Mouse (Mus musculus): ENCODE measurements around the gene Ppp4c. TPM values are rescaled to one million over a fixed set of nuclear protein-coding genes. Genes with fewer than 3 reads are reported as not detected.

The Ppp4c gene
- total RNA-seq (2021): 10 to 100 TPM; 56.2 to 64.6 TPM
- long read RNA-seq, transcript Ppp4c-201 (9 exons, 1,359 nt): major isoform, 51 of 84 reads
- long read RNA-seq, transcript Ppp4c-211 (8 exons, 1,400 nt): minor isoform, 17 of 84 reads
- long read RNA-seq, partial matches to known transcripts: 1 of 84 reads
- long read RNA-seq, other reads (novel, unspliced or antisense): 13 of 84 reads

GRCm38 (mm10) chr7:126791851-126792720 is at the start of gene Ppp4c:
Gene Ppp4c (minus strand): TSS chr7:126792496.
- DNase-seq (ENCODE audit: low spot score in 2 of 2): peak; percentile 96

GRCm38 (mm10) chr7:126833294-126833693 is 41.0 kb upstream of the Ppp4c start:
- DNase-seq (ENCODE audit: low spot score in 2 of 2): no peak

DNA sequence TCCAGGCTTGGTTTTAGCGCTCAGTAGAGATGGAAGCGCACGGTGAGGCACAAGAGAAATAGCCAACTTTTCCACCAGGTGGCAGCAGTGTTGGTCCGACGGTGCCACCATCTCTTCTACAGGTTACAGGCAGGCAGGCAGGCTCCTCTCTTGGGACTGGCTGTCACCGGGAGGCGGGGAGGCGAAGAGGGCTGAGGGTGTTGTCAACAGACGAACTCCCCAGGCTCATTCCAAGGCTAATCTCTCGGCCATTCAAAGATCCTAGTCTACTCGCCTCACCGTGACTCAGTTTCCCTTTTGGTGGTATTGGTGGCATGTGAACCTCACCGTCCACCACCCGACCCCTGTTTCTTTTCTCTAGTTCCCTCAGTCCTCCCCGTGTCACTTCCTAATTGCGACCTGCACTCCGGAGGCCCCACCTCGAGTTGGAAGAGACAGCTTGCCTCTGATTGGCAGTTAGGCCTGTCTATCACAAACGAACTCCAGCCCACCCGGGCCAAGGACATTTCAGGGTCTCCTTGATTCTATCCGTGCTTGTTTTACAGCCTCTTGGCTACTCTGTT is 39.8 kb upstream of the Ppp4c start:
- DNase-seq (ENCODE audit: low spot score in 2 of 2): peak; percentile 84 to 85

- DNase-seq (ENCODE audit: low spot score in 2 of 2): no peak
These were observed 39.2 kb upstream of the Ppp4c start, which contains the start of gene 4930451I11Rik for GRCm38 (mm10) chr7:126831539-126831938. Gene 4930451I11Rik (minus strand): TSS chr7:126831639.

DNA sequence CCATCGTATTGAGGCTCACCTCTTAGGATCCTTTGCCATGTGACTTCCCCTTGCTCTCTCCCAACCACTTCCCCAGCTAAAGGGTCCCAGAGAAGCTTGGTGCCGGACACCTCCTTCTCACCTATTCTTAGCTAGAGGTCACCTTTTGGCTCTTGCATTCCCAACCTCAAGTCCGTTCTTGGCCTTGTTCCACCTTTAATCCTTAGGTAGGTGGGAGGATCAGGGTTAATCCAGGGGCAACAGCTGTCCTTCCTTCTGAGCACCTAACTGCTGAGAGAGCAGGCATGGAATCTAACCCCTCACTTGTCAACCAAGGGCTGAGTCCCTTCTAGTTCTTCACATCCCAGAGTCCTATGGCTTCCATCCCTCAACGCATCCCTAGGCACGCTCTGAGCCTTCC is 33.7 kb upstream of the Ppp4c start:
- DNase-seq (ENCODE audit: low spot score in 2 of 2): no peak

DNA sequence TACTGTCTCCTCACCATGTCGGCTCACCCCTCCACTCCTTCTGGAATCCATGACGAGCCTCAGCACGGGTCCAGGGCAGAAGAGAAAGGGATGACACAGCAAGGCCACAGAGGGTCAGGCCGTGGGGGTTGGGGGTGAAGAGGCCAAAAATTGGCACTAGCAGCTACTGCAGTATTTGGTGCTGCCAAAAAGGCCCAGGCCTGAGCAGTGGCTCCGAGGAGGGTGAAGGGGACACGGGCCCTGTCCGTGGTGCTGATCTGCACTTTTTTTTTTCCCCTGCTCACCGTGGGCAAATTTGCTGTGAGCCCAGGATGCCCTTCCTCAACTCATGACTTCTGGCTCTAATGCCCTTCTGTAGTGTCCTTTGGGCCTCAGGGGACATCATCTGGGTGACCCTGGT is 33.1 kb upstream of the Ppp4c start:
- no peak for DNase-seq (ENCODE audit: low spot score in 2 of 2)

DNA sequence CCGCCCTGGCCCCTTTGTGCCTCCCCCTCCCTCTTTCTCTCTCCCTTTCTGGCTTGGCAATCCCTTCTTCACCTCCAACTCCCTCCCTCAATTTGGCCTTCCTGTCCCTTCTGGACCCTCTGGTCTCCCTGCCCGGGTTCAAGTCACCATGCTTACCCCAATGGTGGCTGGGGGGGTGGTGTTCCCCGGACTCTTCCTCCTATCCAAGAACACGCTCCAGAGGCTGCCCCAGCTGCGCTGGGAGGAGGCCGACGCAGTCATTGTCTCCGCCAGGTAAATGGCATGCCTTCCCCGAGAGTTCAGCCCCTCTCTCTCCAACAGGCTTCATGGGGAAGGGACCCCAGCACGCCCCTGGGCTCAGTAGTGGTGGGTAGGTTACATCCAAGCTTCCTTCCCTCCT is 31.6 kb upstream of the Ppp4c start:
- no peak for DNase-seq (ENCODE audit: low spot score in 2 of 2)

GRCm38 (mm10) chr7:126823202-126823711 is 31.0 kb upstream of the Ppp4c start:
- DNase-seq (ENCODE audit: low spot score in 2 of 2): peak in 1 of 2 experiments; percentile 46

- DNase-seq (ENCODE audit: low spot score in 2 of 2): no peak
These were observed 30.4 kb upstream of the Ppp4c start for GRCm38 (mm10) chr7:126822741-126823140.

DNA sequence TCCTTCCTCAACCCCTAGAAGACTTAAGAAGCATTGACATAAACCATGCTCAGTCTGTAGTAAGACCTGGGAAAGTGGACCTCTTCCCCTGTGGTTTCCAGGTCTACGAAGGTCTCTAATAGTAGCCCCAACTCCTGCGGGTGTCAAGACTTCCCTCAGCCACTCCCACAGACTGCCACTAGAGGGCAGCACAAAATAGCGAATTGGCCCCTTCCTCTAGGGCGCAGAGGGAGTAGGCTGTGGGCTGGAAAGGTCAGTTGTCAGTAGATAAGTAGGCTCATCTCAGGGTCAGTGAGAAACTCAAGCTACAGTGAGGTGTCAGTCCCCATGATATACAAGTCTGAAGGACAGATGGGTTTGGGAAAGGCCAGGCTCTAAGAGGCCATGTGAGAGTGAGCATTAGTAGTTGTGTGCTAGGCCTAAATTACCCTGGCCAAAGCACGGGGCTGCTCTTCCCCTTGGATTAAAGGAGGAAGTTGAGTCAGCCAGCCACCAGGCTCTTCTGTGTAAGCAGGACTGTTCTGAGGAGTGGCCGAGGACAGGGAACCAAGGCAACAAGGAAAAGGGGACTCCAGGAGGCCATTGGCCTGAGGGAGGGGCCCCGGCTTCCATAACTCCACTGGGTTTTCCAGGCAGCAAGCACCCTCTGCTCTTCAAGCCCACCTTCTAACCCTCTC is 29.7 kb upstream of the Ppp4c start:
- peak; percentile 84 to 88 for DNase-seq (ENCODE audit: low spot score in 2 of 2)

- DNase-seq (ENCODE audit: low spot score in 2 of 2): no peak
These were observed 26.5 kb upstream of the Ppp4c start for GRCm38 (mm10) chr7:126818818-126819217.

DNA sequence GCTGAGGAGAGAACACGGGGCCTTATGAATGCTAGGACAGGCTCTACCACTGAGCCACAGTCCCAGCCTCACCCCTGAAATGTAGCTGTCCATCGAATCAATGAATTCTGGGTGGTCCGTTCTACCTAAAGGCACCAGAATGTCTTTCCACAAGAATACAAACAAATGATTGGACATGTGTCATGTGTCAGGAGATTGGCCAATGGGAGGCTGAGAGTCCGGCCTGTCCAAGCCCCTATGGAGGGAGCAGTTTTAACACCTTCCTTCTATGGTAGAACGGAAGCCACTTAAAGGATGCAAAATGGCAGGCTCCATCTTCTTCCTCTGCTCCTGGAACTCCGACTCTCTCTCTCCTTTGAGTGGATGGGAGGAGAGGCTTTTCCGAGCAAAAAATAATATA is 25.3 kb upstream of the Ppp4c start:
- no peak for DNase-seq (ENCODE audit: low spot score in 2 of 2)

DNA sequence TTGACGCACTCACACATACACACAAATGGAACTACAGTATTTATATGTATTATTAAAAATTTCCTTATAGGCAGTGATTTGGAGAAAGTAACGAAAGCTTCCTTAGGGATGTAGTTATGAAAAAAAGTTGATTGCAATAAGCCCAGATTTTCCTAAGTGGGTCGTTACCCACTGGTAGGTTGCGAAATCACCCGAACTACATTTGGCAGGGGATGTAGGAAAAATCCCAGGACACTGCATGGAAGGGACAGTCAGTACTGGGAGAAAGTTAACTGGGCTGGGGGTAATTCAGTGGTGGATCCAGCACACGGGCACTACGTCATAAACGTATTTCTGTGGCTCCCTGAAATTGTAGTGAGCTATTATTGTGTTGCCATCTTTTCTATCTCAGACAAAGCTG is 24.2 kb upstream of the Ppp4c start:
- DNase-seq (ENCODE audit: low spot score in 2 of 2): no peak

DNA sequence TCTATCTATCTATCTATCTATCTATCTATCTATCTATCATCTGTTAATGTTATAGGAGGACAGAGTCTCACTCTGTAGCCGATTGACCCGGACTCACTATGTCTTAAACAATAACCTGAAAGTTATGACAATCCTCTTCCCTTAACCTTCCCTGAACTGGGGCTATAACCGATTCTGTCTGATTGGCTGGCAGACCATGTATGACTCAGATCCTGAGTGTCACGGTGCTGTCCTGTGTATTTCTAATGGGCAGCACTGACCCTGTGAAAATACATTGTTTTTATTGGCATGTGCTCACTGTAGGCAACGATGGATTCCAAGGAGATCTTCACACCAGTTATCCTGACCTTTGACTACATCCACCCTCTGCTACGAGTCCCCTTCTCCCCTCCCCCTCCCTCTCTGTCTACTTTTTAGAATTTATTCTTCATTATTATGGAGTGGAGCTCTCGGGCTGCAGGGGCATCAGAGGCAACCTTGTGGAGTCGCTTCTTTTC is 23.5 kb upstream of the Ppp4c start:
- no peak for DNase-seq (ENCODE audit: low spot score in 2 of 2)

DNA sequence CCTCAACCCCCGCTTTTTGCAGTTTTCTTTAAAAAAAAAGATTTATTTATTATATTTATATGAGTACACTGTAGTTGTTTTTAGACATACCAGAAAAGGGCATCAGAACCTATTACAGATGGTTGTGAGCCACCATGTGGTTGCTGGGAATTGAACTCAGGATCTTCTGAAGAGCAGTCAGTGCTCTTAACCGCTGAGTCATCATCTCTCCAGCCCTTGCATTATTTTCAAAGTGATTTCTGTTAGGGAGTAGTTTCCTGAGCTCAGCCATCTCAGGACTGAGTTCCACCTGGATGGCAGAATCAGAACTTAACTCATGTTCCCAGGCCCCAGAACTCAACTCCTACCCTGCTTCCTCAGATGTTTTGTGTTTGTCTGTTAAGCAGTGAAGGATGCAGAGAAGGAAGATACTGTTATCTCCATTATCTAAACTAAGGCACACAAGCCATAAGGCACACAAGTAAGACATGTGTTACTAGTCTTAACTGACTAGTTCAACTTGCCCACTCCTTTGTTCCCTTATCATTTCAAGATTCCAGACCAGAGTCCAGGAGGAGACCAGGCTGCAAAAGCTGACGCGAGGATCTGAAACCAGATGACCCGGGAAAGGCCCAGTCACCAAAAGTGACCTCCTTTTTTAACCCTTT is 17.6 kb upstream of the Ppp4c start:
- DNase-seq (ENCODE audit: low spot score in 2 of 2): no peak

- DNase-seq (ENCODE audit: low spot score in 2 of 2): peak; percentile 79 to 86
These were observed 16.6 kb upstream of the Ppp4c start for GRCm38 (mm10) chr7:126808703-126809455.

DNA sequence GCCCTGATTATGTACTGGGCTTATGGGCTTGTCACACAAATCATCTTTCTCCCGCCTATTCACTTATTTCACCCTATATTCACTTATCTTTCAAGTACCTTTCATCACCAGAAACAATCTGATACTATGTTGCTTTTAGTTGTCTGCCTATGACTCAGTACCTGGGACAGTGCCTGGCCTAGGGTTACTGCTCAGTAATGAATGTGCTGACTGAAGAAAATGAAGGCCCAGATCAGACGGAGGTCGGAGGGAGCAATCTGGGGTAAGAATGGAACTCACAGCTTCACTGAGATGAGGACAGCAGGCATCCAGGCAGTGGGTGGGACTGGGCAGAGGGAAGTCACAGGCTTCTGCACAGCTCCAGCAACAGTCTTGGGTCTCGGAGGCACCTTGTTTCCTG is 15.1 kb upstream of the Ppp4c start:
- DNase-seq (ENCODE audit: low spot score in 2 of 2): no peak

DNA sequence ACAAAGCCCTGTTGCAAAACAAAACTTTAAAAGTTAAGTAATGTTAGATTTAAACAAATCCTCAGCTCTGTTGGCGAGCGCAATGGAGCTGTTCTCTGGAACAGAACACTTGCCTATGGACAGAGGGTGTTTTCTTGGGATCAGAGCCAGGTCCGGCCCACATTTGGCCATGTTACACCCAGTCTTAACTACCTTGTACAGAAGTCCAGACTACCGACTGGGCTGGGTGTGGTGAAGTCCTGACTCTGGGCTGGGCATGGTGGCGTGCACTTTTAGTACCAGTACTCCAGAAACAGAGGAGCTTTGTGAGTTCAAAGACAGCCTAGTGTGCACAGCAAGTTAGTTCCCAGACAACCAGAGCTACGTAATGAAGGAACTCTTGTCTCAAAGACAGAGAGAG is 14.7 kb upstream of the Ppp4c start:
- no peak for DNase-seq (ENCODE audit: low spot score in 2 of 2)

- DNase-seq (ENCODE audit: low spot score in 2 of 2): no peak
These were observed 11.5 kb upstream of the Ppp4c start for GRCm38 (mm10) chr7:126803751-126804150.

DNA sequence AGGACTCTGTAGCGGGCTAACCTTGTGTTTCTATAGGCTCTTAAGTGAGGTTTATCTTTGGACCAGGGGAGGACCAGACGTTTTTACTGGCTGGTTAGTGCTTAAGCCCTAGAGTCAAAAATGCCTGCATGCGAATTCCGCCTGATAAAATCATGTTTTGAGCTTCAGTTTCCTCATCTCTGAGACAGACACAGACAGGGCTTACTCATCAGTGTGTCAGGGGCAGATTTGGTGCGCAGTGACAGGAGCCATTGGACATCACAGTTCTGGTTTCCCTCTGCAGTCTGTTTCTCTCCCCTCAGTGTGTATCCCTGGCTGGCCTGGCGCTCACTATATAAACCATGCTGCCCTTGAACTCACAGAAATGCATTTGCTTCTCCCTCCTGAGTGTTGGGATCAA is 10.9 kb upstream of the Ppp4c start:
- no peak for DNase-seq (ENCODE audit: low spot score in 2 of 2)

Data from layer of hippocampus, postnatal 10 days (tissue).